Mouse (Mus musculus): Measurements from ENCODE around the gene Nabp1.

Gene Nabp1

GRCm38 (mm10) chr1:51478262-51479026, at the start of gene Nabp1:
Gene Nabp1 (minus strand): TSS chr1:51478425.
- DNase-seq: peak; percentile 96

GRCm38 (mm10) chr1:51525563-51526265, 47.5 kb upstream of the Nabp1 start:
- DNase-seq: no peak

DNA sequence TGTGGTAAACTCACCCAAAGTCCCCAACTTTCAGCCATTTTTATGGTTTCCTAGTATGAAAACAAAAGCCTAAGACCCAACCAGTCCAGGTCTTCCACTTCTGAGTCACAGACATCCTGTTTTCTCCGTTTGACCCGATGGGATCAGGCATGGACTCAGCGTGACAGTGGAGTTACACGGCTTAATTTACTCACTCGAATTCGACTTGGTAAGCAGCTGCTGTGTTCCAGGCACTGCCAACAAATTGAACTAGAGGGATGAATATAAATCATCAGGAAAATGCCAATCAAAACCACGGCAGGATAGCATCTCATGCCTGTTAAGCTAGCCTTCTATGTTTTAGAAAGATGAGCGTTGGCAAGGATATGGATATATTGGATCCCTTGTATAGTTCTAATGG, 43.4 kb upstream of the Nabp1 start:
- DNase-seq: no peak

DNA sequence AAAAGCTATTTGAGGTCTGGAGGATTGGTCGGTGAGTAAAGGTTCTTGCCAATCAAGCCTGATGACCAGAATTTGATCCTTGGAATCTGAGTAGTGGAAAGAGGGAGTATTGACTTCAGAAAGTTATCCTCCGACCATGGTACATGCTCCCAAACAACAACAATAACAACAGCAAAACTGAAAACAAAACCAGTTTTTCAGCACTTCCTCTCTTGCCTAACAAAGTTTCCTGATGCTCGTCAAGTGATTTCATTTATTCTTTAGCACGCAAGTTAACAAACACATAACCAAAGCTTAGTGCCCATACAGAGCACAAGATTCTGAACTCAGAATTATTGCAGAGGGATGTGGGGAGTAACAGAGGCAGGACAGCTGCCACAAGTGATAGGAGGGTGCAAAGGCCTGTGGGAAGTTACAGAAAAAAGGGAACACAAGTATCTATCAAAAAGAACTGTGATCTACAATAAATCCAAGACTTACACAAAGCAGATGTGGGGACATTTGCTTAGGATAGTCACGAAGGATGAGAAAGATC, 42.1 kb upstream of the Nabp1 start:
- no peak for DNase-seq

DNA sequence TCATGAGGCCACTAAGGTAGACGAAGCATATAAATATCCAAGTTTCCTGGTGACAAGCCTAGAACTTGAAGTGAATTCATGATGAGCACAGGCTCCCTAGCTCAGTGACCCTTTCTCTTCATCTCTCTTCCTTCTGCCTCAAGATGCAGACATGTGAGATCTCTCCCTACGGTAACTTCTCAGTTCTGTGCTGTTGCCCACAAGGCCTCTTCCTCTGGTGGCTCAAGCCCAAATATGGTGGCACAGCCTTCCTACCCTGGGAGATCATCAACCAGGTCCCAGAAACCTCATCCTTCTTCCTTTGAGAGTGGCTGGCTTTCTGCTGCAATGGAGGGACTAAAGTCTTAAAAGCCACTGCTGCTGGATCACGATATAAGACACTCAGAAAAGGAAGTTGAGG, 40.9 kb upstream of the Nabp1 start:
- DNase-seq: no peak

- no peak for DNase-seq
These were observed 37.4 kb upstream of the Nabp1 start for GRCm38 (mm10) chr1:51515625-51516024.

DNA sequence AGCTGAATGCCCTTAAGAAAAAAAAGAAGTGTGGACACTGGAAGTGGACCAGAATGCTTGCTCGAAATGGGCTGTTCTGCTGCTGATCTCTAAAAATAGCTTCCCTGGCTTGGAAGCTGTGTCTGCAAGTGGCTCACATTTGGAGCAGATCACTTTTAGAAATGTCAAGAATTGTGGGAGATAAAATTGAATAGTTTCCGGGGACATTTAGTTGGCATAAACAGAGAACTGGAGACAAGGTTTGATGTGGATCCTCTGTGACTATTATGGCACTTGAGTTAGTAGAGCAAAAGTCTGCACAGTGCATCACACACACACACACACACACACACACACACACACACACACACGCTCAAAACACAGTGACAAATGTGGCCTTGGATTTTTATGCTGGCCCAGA, 36.8 kb upstream of the Nabp1 start:
- DNase-seq: no peak

DNA sequence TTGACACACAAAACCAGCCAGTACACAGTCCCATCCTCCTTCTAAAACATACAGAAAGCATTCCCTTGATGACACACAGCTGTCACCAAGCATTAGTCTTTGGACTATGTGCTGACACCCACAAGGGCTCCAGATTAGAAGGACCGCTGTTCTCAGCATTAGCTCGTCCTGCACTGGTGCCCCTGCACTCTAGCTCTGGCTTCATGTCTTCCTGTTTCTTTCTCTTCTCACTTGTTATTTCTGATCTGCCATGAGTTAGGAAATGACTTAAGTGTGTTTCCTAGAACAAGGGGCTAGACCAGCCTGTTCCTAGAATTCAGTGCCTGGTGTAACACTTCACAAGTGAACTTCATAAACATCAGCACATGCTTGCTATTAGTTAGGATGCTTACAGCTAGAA, 36.2 kb upstream of the Nabp1 start:
- DNase-seq: no peak

GRCm38 (mm10) chr1:51513059-51513713, 35.0 kb upstream of the Nabp1 start:
- no peak for DNase-seq

DNA sequence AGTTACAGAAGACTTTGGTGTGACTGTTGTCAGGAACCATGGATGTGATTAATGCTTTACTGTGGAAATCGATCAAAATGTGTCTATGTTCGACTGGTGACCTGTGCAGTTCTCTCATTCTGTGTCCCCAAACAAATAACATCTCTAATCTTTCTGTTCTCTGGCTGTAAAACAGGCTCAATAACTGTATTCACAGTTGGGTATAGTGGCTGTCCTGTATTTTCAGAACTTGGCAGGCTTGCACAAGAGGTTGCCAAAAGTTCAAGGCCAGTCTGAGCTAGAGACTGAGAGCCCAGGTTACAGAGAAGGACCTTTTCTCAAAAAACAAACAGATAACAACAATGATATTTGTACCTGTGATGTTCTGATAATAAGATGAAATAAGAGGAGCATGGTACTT, 34.1 kb upstream of the Nabp1 start:
- DNase-seq: no peak

GRCm38 (mm10) chr1:51509776-51510175, 31.6 kb upstream of the Nabp1 start:
- no peak for DNase-seq

GRCm38 (mm10) chr1:51509083-51509482, 30.9 kb upstream of the Nabp1 start:
- no peak for DNase-seq

GRCm38 (mm10) chr1:51508543-51508942, 30.3 kb upstream of the Nabp1 start:
- DNase-seq: no peak

DNA sequence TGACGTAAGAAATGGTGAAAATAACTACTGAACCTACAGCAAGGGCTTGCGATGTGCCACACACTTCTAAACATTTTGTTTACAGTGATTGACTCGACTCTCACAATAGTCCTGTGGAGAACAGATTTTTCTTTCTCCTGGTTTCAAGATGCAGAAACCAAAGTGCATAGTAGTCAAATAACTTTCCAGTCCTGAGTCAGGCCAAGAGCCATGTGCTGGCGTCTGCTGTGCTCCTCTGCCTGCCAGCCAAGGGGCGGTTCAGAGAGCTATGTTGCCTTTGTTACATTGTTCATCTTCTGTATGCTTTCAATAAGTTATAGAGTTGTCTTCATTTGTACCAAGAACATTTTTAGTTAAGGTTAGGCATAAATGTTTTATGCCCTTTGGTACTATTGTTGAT, 29.2 kb upstream of the Nabp1 start:
- DNase-seq: no peak

GRCm38 (mm10) chr1:51506236-51506635, 28.0 kb upstream of the Nabp1 start:
- no peak for DNase-seq

DNA sequence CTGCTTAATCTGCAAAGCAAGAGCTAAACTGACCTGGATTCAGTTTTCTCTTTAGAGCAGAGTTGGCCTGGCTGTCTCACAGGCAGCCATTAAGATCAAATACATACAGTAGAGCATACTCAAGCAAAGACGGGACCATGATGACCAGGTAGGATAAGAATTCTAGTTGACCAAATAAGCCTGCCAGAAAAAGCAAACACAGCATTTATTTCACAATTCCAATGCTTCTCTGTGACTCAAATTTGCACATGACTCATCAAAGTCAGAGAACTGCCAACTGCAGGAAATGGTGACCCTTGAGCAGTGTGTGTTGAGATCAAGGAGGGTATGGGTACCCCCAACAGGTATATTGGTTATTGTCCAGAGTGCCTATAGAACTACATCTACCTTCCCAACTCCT, 27.4 kb upstream of the Nabp1 start:
- no peak for DNase-seq

DNA sequence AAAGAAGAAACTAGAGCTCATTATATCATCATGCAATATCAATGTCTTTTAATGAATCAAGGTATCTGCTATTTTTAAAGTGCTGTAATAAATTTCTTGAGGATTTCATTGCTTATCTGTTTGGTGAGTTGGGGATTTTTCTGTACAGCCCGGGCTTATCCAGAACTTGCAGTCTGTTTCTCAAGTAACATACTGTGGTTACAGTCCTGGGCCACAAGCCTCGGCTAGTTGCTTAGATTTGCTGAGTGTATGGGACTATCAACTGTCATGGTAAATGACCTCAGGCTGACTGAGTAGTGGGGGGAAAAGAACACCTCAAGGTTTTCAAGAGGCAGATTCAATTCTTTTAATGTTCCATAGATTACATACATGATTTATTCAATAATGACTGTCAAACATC, 24.8 kb upstream of the Nabp1 start:
- DNase-seq: no peak

- no peak for DNase-seq
These were observed 24.1 kb upstream of the Nabp1 start for GRCm38 (mm10) chr1:51502353-51502752.

GRCm38 (mm10) chr1:51501251-51501650, 23.0 kb upstream of the Nabp1 start:
- no peak for DNase-seq

- no peak for DNase-seq
These were observed 20.4 kb upstream of the Nabp1 start for GRCm38 (mm10) chr1:51498601-51499098.

- no peak for DNase-seq
These were observed 17.9 kb upstream of the Nabp1 start for GRCm38 (mm10) chr1:51496163-51496562.

GRCm38 (mm10) chr1:51493592-51494307, 15.5 kb upstream of the Nabp1 start:
- no peak for DNase-seq

GRCm38 (mm10) chr1:51486291-51486690, 8.1 kb upstream of the Nabp1 start:
- no peak for DNase-seq
